8 mouse cellular contexts compared by ENCODE assay signal in the genomic region with DNA sequence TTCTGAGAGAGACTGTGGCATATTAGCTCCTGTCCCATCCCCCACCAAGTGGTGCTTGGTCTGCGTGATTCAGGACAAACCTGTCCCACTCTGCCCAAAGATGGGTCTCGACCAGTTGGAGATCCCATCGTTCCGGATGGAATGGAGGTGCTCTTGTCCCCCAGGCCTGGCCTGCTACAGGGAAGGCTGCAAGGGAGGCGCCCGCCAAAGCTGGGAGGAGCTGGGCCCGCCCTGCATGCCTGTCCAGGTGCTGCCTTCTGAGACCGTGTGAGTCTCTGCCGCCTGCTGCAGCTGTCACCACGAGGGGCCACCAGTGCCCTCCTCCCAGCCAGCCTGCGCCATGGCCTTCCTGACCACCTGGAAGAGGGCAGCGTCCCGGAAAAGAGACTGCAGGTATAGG. TPM values are rescaled to one million over a fixed set of nuclear protein-coding genes. Genes with fewer than 3 reads are reported as not detected.
DNase-seq lines count a peak whose midpoint lies in the region; ATAC-seq and TF ChIP-seq lines count a peak whose summit lies in the region.

No protein-coding gene starts in this region.

- peak; percentile 51 for ATAC-seq in heart, embryonic 12.5 days (ENCODE audit: insufficient number of reproducible peaks, low FRiP score)
- peak; percentile 83 for ATAC-seq in liver, embryonic 12.5 days
- peak; percentile 60; the same call in 1 of the 2 replicates for ATAC-seq in neural tube, embryonic 14.5 days (ENCODE audit: low read depth)

- peak overlapping the region; percentile 52 for H3K4me2 ChIP-seq in heart, embryonic 12.5 days
- H3K4me2 ChIP-seq in liver, embryonic 12.5 days: peak overlapping the region; percentile 65
- peak overlapping the region; percentile 22 for H3K4me2 ChIP-seq in neural tube, embryonic 14.5 days (ENCODE audit: low read depth, low read length)

- 11% methylated on average over 13 of the region's 13 CpGs for WGBS in heart, embryonic 12.5 days
- 8% methylated on average over 13 of the region's 13 CpGs for WGBS in bone marrow, adult 2 months
- 22% methylated on average over 13 of the region's 13 CpGs for WGBS in liver, embryonic 12.5 days (ENCODE audit: insufficient replicate concordance)
- WGBS in neural tube, embryonic 14.5 days: 12% methylated on average over 13 of the region's 13 CpGs

- H3K27ac ChIP-seq in heart, embryonic 12.5 days (ENCODE audit: poor library complexity, severe bottlenecking): no peak overlapping the region
- no peak overlapping the region; the same call in 1 of the 2 replicates for H3K27ac ChIP-seq in bone marrow, adult 2 months (ENCODE audit: control insufficient read depth, insufficient read depth, low read depth, low read length, poor library complexity)
- no peak overlapping the region for H3K27ac ChIP-seq in liver, embryonic 12.5 days
- H3K27ac ChIP-seq in neural tube, embryonic 14.5 days (ENCODE audit: low read depth, low read length): no peak overlapping the region

- TF ChIP-seq POLR2A in bone marrow, adult 2 months (IDR thresholded peaks at IDR 0.05; ENCODE audit: borderline replicate concordance, control insufficient read depth, low read depth, low read length): no peak; the same call in 1 of the 2 replicates

- H3K9me3 ChIP-seq in heart, embryonic 12.5 days (replicated peaks): no peaks in the 10 kb centered on the region
- H3K9me3 ChIP-seq in liver, embryonic 12.5 days (replicated peaks): no peaks in the 10 kb centered on the region
- H3K9me3 ChIP-seq in neural tube, embryonic 14.5 days (ENCODE audit: control insufficient read depth, low read length): no peaks in the 10 kb centered on the region

- H3K9ac ChIP-seq in heart, embryonic 12.5 days: 0 out of 2 replicates have a peak overlapping the region, but pooled peaks have one; percentile 0
- peak overlapping the region; percentile 43; the same call in 1 of the 2 replicates for H3K9ac ChIP-seq in liver, embryonic 12.5 days
- H3K9ac ChIP-seq in neural tube, embryonic 14.5 days (replicated peaks; ENCODE audit: low read depth, low read length): no peak overlapping the region

- no peak for TF ChIP-seq CTCF in bone marrow, adult 2 months (IDR thresholded peaks at IDR 0.05; ENCODE audit: control insufficient read depth, insufficient read depth, low read length)

- intact Hi-C loops in heart, postnatal 14 days (cut with DNase I): no loop called here
- intact Hi-C loops in gastrocnemius, postnatal 14 days (cut with DNase I; ENCODE audit: low total_unique reads): no loop called here

- no peak for DNase-seq in heart, postnatal 14 days
- peak; percentile 19 for DNase-seq in heart, postnatal 4 days
- DNase-seq in gastrocnemius, postnatal 14 days: no peak
- no peak for DNase-seq in right cerebral cortex, postnatal 36 days (ENCODE audit: low spot score in 2 of 2)

- H3K4me3 ChIP-seq in heart, embryonic 12.5 days: 0 out of 2 replicates have a peak overlapping the region, but pooled peaks have one; percentile 2
- H3K4me3 ChIP-seq in bone marrow, adult 2 months (replicated peaks; ENCODE audit: control insufficient read depth, low read depth, low read length): peak overlapping the region; percentile 23
- H3K4me3 ChIP-seq in liver, embryonic 12.5 days: peak overlapping the region; percentile 22
- H3K4me3 ChIP-seq in neural tube, embryonic 14.5 days (ENCODE audit: low read depth, low read length): no peak overlapping the region

- peaks cover 8% of the 10 kb centered on the region; the same call in 1 of the 2 replicates for H3K36me3 ChIP-seq in heart, embryonic 12.5 days
- peaks cover 8% of the 10 kb centered on the region for H3K36me3 ChIP-seq in liver, embryonic 12.5 days
- H3K36me3 ChIP-seq in neural tube, embryonic 14.5 days (ENCODE audit: control insufficient read depth, insufficient read depth, low read length): 0 out of 2 replicates have a peak, but pooled peaks cover 6% of the 10 kb centered on the region

- peaks cover 11% of the 10 kb centered on the region for H3K4me1 ChIP-seq in heart, embryonic 12.5 days (replicated peaks)
- H3K4me1 ChIP-seq in bone marrow, adult 2 months (ENCODE audit: control insufficient read depth, insufficient read depth, low read length): peaks cover 5% of the 10 kb centered on the region
- H3K4me1 ChIP-seq in liver, embryonic 12.5 days: peaks cover 24% of the 10 kb centered on the region
- no peaks in the 10 kb centered on the region for H3K4me1 ChIP-seq in neural tube, embryonic 14.5 days (ENCODE audit: control insufficient read depth, insufficient read depth, low read length)

- H3K27me3 ChIP-seq in heart, embryonic 12.5 days (replicated peaks): no peaks in the 10 kb centered on the region
- peaks cover 3% of the 10 kb centered on the region for H3K27me3 ChIP-seq in liver, embryonic 12.5 days (replicated peaks)
- no peaks in the 10 kb centered on the region for H3K27me3 ChIP-seq in neural tube, embryonic 14.5 days (ENCODE audit: control insufficient read depth, insufficient read depth, low read length)

RNA-seq across cellular contexts. Expression of a gene that starts 12.5 kb away (rescaled TPM):
- polyA plus RNA-seq in heart, embryonic 12.5 days (2016; fragmentation: Nextera tagmentation; extraction: Ambion mirVana): 11.6 and 11.8 TPM in 2 replicates
- total RNA-seq in heart, postnatal 14 days (2021): 1 to 10 TPM; 1.2 to 1.6 TPM
- 3.4 and 4.0 TPM in 2 replicates for polyA plus RNA-seq in bone marrow, adult 2 months (2011; ENCODE audit: insufficient read depth, insufficient read length, low replicate concordance, missing spikeins)
- total RNA-seq in heart, postnatal 4 days (2021): 1 to 10 TPM; 3.3 to 4.1 TPM
- 12.9 and 13.7 TPM in 2 replicates for polyA plus RNA-seq in liver, embryonic 12.5 days (2016; fragmentation: Nextera tagmentation; extraction: Ambion mirVana)
- 3.2 and 4.9 TPM in 2 replicates for polyA plus RNA-seq in neural tube, embryonic 14.5 days (2014; fragmentation: Nextera tagmentation; extraction: Ambion mirVana)
- under 1 TPM; 0.25 to 0.44 TPM for total RNA-seq in gastrocnemius, postnatal 14 days (2021)
